ENCODE assay signal across 8 mouse cellular contexts in genomic region chr16:94084711-94085602, GRCm38 (mm10). TPM values are rescaled to one million over a fixed set of nuclear protein-coding genes. Genes with fewer than 3 reads are reported as not detected.
DNase-seq lines count a peak whose midpoint lies in the region; ATAC-seq and TF ChIP-seq lines count a peak whose summit lies in the region.

TSS of gene Sim2 (plus strand) at chr16:94084931.

- H3K36me3 ChIP-seq in hindbrain, postnatal 0 days (ENCODE audit: insufficient read depth, low read length) = no peaks in the 10 kb centered on the region
- H3K36me3 ChIP-seq in liver, embryonic 14.5 days (replicated peaks; ENCODE audit: control insufficient read depth, insufficient read depth, low read depth) = no peaks in the 10 kb centered on the region
- no peaks in the 10 kb centered on the region for H3K36me3 ChIP-seq in neural tube, embryonic 15.5 days

- TF ChIP-seq POLR2A in embryonic fibroblast, embryonic 13.5 days (IDR thresholded peaks at IDR 0.05; ENCODE audit: low read depth, low read length) = no peak

- ATAC-seq in hindbrain, postnatal 0 days = no peak
- ATAC-seq in liver, embryonic 14.5 days (ENCODE audit: insufficient read depth) = no peak
- ATAC-seq in neural tube, embryonic 15.5 days (ENCODE audit: low FRiP score) = no peak

- WGBS in hindbrain, postnatal 0 days = under 1% methylated on average over 72 of the region's 96 CpGs
- 1% methylated on average over 83 of the region's 96 CpGs for WGBS in liver, embryonic 14.5 days (ENCODE audit: insufficient replicate concordance)
- under 1% methylated on average over 94 of the region's 96 CpGs for WGBS in neural tube, embryonic 15.5 days

- no peaks in the 10 kb centered on the region for H3K4me1 ChIP-seq in embryonic fibroblast, embryonic 13.5 days (ENCODE audit: control insufficient read depth, insufficient read depth, low read length)
- H3K4me1 ChIP-seq in hindbrain, postnatal 0 days (ENCODE audit: insufficient read depth, low read length) = no peaks in the 10 kb centered on the region
- no peaks in the 10 kb centered on the region for H3K4me1 ChIP-seq in liver, embryonic 14.5 days (replicated peaks; ENCODE audit: control insufficient read depth in 2 of 2, insufficient read depth in 2 of 2, low read length in 1 of 2)
- peaks cover 14% of the 10 kb centered on the region for H3K4me1 ChIP-seq in neural tube, embryonic 15.5 days

- H3K4me3 ChIP-seq in embryonic fibroblast, embryonic 13.5 days (ENCODE audit: insufficient read depth, low read length) = peak within 1 kb of the TSS; percentile 38
- peak within 1 kb of the TSS; percentile 27 for H3K4me3 ChIP-seq in hindbrain, postnatal 0 days (ENCODE audit: low read length)
- 0 out of 4 replicates have a peak within 1 kb of the TSS, but pooled peaks of 1 of the 2 experiments have one; percentile 6 for H3K4me3 ChIP-seq in liver, embryonic 14.5 days (ENCODE audit: insufficient read depth in 1 of 2, low read depth in 2 of 2, low read length in 2 of 2)
- H3K4me3 ChIP-seq in neural tube, embryonic 15.5 days (replicated peaks) = peak within 1 kb of the TSS; percentile 26

- H3K27me3 ChIP-seq in hindbrain, postnatal 0 days (ENCODE audit: insufficient read depth, low read length) = peaks cover 89% of the 10 kb centered on the region
- peaks cover 99% of the 10 kb centered on the region for H3K27me3 ChIP-seq in liver, embryonic 14.5 days (ENCODE audit: control insufficient read depth, insufficient read depth, low read length)
- peaks cover 93% of the 10 kb centered on the region for H3K27me3 ChIP-seq in neural tube, embryonic 15.5 days (replicated peaks)

- no peak within 1 kb of the TSS; the same call in 1 of the 2 replicates for H3K27ac ChIP-seq in embryonic fibroblast, embryonic 13.5 days (ENCODE audit: insufficient read depth, low read length)
- no peak within 1 kb of the TSS for H3K27ac ChIP-seq in hindbrain, postnatal 0 days
- no peak within 1 kb of the TSS for H3K27ac ChIP-seq in liver, embryonic 14.5 days
- H3K27ac ChIP-seq in neural tube, embryonic 15.5 days (replicated peaks) = no peak within 1 kb of the TSS

- H3K9me3 ChIP-seq in hindbrain, postnatal 0 days (ENCODE audit: low read length) = no peaks in the 10 kb centered on the region
- H3K9me3 ChIP-seq in liver, embryonic 14.5 days (ENCODE audit: control insufficient read depth, low read length) = no peaks in the 10 kb centered on the region
- no peaks in the 10 kb centered on the region for H3K9me3 ChIP-seq in neural tube, embryonic 15.5 days (replicated peaks)

- intact Hi-C loops in left cerebral cortex, postnatal 36 days (cut with DNase I) = loop anchor here (10.0 kb wide), 1 partner anchor 1390 kb away; no protein-coding TSS in a partner anchor

- no peak for TF ChIP-seq CTCF in embryonic fibroblast, embryonic 13.5 days (IDR thresholded peaks at IDR 0.05; ENCODE audit: borderline replicate concordance, insufficient read depth, low read length)
- no peak for TF ChIP-seq CTCF in hindbrain, postnatal 0 days (IDR thresholded peaks at IDR 0.05; ENCODE audit: low read depth)
- no peak for TF ChIP-seq CTCF in liver, embryonic 14.5 days (IDR thresholded peaks at IDR 0.05; ENCODE audit: low read depth)

- DNase-seq in adrenal gland, adult (ENCODE audit: inconsistent age in 2 of 2, low spot score in 1 of 2) = peak; percentile 22 to 73
- no peak for DNase-seq in adrenal gland, postnatal 4 days (ENCODE audit: low spot score in 2 of 2)
- no peak for DNase-seq in hindbrain, postnatal 0 days (ENCODE audit: low spot score)
- no peak for DNase-seq in liver, embryonic 14.5 days (ENCODE audit: low read depth in 3 of 3, low spot score in 3 of 3)
- no peak for DNase-seq in left cerebral cortex, postnatal 36 days (ENCODE audit: low spot score in 2 of 2)
- DNase-seq in thymus, adult 18-20 months = no peak

- peak within 1 kb of the TSS; percentile 44 for H3K4me2 ChIP-seq in hindbrain, postnatal 0 days (ENCODE audit: low read depth, low read length)
- H3K4me2 ChIP-seq in liver, embryonic 14.5 days (ENCODE audit: low read depth) = peak within 1 kb of the TSS; percentile 9; the same call in 1 of the 2 replicates
- peak within 1 kb of the TSS; percentile 49 for H3K4me2 ChIP-seq in neural tube, embryonic 15.5 days

- no peak within 1 kb of the TSS for H3K9ac ChIP-seq in hindbrain, postnatal 0 days (replicated peaks; ENCODE audit: low read length)
- H3K9ac ChIP-seq in liver, embryonic 14.5 days (replicated peaks) = no peak within 1 kb of the TSS
- no peak within 1 kb of the TSS for H3K9ac ChIP-seq in neural tube, embryonic 15.5 days (replicated peaks)

- TF ChIP-seq EP300 in liver, embryonic 14.5 days (IDR thresholded peaks at IDR 0.05; ENCODE audit: low read depth) = no peak

RNA-seq across cellular contexts. Expression of gene Sim2, which starts in this region (rescaled TPM):
- 1 to 10 TPM in 1 of 2 experiments, not detected in 1; 3.5 TPM for total RNA-seq in adrenal gland, postnatal 4 days (2021)
- 6.9 and 14.6 TPM in 2 replicates for polyA plus RNA-seq in embryonic fibroblast, embryonic 13.5 days (2011; ENCODE audit: insufficient read length, low read depth, missing spikeins)
- total RNA-seq in hindbrain, postnatal 0 days (2014; rRNA removed) = 0.11 TPM in 1 of 2 replicates, not detected in the other
- polyA plus RNA-seq in hindbrain, postnatal 0 days (2015; fragmentation: Nextera tagmentation; extraction: Ambion mirVana) = 0.05 TPM in 1 of 2 replicates, not detected in the other
- polyA plus RNA-seq in liver, embryonic 14.5 days (2012; rRNA removed) = 0.02 TPM in 1 of 2 replicates, not detected in the other
- polyA plus RNA-seq in liver, embryonic 14.5 days (2014; fragmentation: Nextera tagmentation; extraction: Ambion mirVana) = not detected in 2 replicates
- 0.06 TPM in 1 of 2 replicates, not detected in the other for polyA plus RNA-seq in neural tube, embryonic 15.5 days (2015; fragmentation: Nextera tagmentation; extraction: Ambion mirVana)
- under 1 TPM in 1 of 2 experiments, not detected in 1; 0.12 TPM for total RNA-seq in left cerebral cortex, postnatal 36 days (2021)

Comparison
In these comparisons a context has a peak if more than half of its experiments do, and no peak if none do; other contexts are left out.
1. DNase-seq: peak in adrenal gland, adult (2 of 2); none in adrenal gland, postnatal 4 days (0 of 2), hindbrain, postnatal 0 days (single experiment), liver, embryonic 14.5 days (0 of 3), left cerebral cortex, postnatal 36 days (0 of 2) and thymus, adult 18-20 months (0 of 2).
2. Peak in every context shown above with its lines, with median percentiles within 50 percentile points of each other: H3K4me2 ChIP-seq.